Mouse (Mus musculus) frontal cortex, postnatal 10 days (tissue): ENCODE measurements around the gene Tssk2.

Source experiments
- DNase-seq, 2 experiments: peaks; one replicate each; pipeline ENCODE4 v3.0.0; 2022; ENCODE audit warnings: low spot score in 2 of 2, mixed read lengths in 1 of 2

Gene Tssk2

DNA sequence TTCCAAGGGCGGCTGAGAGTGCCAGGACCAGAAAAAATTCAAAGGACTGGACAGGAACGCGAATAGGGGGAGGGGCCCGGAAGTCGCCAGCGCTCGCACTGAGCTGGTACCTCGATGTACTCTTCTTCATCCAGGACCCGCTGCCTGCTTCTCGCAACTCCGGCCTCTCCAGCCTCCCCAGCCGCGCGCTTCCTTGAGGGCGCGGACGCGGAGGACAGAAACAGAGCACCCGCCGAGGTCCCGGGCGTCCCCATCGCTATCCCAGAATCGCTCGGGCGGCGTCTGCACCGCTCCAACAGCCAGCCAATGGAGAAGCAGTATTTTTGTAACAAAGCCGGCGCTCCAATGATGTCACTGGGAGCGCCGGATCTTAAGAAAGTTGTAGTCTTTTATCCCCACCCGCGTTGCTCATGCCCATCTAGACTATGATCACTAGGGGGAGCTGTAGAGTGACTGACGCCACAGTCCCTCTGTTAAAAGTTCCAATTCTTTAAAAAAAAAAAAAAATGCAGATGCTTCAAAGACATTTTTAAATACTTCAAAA lies 12.7 kb downstream of the Tssk2 start, which contains the start of gene Ess2:
Ess2 (minus strand) TSS at position 297 of the 544 bp plus-strand sequence.
- DNase-seq, result peak; percentile 90

DNA sequence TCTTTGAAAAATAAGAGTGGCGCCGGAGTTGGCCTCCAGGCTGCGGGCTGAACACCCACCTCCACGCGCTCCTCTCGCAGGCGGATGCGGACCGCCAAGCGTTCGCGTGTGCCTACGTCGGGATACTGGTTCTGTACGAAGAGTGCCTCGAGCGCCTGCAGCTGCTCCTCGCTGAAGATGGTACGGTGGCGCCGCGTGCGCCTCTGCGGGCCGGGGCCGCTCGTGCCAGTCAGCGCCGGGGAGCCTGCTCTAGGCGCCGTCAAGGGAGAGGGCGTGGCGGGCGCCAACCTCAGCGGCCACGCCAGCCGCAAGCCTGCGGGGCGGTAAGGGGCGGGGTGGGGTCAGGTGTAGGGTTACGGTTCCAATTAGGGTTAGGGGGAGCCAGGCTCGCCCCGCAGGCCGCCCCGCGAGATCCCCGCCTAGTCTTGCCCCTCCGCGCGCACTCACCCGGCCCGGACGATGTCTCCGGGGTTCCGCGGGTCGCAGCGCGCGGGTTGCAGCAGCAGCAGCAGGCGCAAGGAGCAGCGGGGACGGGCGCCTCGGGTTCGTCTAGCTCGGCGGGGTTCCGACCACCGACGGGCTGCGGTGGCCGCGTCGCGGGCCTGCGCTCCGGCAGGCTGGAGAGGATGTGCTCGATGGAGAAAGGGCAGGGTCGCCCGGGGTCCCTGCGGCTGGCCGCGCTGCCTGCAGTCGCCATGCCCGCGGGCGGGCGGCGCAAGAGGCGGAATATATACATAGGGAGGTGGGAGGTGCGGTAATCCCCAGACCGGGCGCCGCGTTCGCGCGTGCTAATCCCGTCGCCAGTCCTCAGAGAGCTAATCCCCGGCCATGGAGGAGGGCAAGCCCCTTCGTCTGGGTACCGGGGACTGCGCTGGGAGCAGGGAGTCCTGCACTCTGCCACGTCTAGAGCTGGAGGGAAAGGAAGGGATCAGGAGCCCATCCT lies 16.1 kb downstream of the Tssk2 start, which contains the start of gene Gsc2:
Gsc2 (minus strand) TSS at position 753 of the 943 bp plus-strand sequence.
- DNase-seq, result no peak

DNA sequence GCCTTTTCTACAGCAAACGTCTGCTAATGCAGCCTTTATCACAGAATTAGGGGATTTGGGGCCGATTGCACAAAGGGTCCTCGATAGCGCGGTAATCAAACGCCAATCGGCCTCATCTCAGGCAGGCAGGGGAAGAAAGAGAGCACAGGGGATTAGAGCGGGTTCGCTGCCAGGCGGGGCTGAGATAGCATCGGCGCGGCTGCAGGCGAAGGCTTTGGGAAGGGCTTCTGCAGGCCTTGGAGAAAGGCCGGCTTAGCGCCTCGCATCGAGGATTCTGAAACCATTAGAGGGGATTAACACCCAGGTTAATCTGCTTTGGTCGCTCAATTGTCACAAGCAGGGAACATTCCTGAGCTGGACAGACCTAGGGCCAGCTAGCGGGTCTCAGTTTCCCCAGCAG lies 22.1 kb downstream of the Tssk2 start:
- no peak for DNase-seq

DNA sequence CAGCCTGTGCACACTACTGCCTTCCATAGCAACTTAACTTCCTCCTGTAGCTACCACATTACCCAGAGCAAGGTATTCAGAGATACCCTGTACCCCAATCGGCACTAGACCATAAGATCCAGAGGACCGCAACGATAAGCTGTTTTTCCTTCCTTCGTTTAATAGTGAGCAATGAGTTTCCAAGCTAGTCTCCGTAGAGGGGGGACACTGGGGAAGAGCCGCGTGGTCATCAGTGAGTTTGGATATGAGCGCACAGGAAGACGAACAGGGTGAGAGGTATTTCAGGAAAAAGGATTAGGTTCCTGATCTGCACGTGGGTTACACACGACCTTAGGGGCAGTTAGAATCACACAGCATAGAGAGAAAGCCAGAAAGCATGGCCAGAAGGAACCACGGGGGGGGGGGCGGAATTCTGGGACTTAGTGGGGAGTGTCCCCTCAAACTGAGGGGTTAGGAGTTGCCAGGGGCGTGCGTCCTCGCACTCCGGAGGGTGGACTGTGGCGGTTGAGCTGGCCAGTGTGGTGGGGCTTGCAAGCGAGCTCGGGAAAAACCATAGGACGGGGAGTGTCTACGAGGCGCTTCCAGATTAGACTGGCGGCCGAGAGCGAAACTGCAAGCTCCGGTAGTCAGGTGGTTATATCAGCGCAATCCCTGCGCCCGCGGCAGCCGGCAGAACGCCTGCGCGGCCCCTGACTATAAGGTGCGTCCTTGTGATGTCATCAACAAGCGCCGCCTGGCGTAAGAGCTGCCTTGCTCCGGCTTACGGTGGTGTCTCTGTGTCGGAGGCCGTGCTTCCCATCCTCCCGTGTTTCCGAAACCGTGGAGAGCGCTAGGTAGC lies 23.1 kb downstream of the Tssk2 start:
- DNase-seq, result peak; percentile 93 to 97

DNA sequence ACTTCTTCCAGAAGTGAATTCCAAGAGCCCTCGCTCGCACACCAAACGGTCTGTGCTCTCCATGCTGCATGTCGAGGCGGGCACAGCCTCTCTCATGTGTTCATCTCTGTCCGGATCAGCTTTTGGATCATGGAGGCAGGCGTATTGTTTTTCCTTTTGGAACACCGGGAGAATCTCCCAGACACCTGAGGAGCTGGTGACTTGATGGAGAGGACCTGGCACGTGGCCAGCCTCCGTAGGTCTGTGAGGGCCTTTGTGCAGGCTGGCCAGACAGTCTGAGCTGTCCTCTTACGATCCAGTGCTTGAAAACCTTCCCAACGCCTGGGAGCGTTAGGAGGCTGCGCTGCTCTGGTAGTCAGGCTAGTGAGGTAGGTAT lies 23.7 kb downstream of the Tssk2 start:
- DNase-seq, result no peak

DNA sequence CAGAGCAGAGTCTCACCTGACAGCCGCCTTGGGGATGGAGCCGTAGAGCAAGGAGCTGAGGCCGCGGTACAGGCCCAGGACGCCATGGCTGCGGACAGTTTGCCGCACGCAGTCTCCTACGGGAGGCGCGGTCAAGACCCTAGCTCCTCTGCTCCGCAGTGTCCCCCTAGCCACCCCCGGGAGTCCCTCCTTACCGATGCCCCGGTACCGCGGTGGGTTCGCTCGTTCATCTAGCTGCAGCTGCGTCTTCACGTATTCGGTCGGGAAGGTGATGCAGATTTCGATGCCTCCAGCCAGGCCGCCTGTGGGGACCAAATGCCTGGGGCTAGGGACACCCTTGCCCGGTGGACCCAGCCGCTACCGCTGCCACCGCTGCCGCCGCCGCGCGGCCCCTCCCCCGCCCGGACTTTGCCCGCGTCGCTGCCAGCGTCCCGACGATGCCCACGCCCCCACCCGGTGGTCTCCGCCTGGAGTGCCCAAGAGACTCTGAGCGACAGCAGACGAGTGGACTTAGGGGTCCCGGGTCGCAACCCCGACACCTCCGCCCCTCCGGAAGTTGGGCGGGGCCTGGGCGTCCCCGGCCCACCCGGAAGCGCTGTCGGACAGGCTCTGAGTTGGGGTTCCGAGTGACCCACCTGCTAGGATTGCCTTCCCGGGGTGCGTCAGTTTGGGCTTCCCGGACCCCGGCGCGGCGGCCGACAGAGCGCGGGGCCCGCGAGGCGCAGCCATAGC lies 29.1 kb downstream of the Tssk2 start:
- peak in 1 of 2 experiments; percentile 41 for DNase-seq

DNA sequence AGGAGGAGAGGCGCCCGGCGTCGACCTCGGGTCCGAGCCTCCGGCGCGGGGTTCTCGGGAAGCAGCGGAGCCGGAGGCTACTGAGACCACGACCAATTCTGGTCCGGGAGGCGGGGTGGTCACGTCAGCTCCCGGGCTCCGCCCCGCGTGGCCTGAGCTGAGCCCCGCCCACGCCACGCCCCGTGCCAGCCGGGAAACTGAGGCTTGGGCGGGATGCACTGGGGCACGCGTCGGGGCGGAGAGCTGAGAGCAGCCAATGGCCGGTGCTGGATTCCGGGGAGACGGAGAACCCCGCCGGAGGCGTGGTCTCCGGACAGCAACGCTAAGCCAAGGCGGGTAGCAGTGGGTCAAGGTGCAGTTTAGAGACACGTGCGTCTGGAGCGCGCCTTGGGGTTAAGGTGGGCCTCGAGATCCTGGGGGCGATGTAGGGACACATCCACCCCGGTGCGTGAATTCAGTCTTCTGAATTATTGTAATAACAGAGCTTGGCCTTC lies 29.7 kb downstream of the Tssk2 start, which contains the start of gene Slc25a1:
Slc25a1 (minus strand) TSS at position 133 of the 494 bp plus-strand sequence.
- DNase-seq, result peak; percentile 76 to 86

DNA sequence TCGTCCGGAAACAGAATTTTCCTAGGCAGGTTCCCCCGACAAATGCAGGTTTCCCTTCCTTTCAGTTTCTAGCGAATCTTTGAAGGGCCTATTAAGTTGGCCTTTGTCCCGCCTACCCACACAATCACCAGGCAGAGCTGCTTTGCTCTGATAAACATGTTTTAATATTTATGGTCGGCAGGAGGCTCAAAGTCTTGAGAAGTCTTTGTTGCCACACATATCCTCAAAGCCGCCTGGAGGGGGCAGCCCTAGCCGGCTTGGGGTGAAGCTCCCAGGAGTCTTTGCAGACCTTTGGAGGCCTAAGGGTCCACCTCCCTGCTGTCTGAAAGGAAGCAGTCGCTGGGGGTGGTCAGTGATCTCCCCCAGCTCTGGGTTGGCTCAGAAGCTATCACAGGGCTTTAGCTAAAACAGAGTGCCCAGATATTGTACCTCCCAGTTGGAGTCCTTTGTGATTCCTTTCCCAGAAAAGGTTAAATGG lies 30.2 kb downstream of the Tssk2 start:
- peak; percentile 62 to 70 for DNase-seq

DNA sequence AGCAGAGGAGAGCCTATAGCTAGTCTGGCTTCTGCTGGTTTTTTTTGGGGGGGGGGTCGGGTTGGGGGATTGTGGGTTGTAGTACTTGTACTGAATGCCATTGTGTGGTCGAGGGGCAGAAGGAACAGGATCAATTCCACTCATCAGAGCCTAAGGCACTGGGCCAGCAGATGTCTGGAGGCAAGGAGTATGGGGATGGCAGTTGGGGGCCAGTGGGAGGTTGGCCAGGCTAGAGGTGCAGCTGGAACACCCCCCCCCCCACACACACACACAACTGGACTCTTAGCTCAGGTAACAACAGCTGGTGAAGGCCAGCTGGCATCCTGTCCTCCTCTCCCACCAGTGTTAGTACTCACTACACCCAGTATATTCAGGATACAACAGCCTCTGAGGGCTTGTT lies 30.8 kb downstream of the Tssk2 start:
- DNase-seq, result no peak

DNA sequence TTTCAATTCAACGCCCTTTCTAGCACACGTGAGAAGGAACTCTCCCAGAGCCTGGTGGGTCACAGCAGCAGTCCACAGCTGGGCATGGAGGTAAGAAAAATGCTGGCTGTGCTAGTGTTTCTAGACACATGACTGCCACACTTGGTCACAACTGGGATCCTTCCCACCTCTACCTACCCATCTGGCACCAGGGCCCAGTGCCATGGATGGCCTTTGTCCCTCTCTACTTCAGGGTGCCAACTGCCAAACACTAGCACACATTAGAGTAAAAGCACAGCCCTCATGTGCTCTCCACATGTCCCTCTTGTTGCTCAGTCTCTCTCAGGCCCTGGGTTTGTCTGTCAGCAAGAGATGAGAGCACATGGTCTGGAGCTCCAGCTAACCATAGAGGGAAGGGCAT lies 31.2 kb downstream of the Tssk2 start:
- DNase-seq, result no peak

DNA sequence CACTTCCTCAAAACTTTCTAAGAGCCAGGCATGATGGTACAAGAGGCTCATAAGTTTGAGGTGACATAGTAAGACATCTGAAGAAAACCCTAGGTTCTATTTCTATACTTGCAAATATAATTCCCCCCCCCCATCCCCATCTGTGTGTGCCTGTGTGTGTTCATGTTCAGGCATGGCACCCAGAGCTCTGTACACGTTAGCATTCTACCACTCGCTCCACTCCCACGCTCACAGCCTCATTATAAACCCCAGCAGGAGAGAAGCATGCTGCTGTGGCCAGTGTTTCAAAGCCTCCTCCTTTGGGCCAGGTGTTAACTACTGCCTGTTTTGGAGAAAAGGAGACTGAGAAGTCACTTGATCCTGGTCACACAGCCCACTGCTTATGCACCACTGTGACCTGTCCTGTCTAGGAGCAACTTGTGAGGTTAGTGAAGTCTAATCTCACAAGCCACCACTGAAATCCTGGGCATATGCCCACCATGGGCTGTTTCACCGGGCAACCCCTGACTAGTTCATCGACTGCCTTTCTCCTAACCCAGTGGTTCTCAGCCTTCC lies 33.5 kb downstream of the Tssk2 start:
- no peak for DNase-seq

DNA sequence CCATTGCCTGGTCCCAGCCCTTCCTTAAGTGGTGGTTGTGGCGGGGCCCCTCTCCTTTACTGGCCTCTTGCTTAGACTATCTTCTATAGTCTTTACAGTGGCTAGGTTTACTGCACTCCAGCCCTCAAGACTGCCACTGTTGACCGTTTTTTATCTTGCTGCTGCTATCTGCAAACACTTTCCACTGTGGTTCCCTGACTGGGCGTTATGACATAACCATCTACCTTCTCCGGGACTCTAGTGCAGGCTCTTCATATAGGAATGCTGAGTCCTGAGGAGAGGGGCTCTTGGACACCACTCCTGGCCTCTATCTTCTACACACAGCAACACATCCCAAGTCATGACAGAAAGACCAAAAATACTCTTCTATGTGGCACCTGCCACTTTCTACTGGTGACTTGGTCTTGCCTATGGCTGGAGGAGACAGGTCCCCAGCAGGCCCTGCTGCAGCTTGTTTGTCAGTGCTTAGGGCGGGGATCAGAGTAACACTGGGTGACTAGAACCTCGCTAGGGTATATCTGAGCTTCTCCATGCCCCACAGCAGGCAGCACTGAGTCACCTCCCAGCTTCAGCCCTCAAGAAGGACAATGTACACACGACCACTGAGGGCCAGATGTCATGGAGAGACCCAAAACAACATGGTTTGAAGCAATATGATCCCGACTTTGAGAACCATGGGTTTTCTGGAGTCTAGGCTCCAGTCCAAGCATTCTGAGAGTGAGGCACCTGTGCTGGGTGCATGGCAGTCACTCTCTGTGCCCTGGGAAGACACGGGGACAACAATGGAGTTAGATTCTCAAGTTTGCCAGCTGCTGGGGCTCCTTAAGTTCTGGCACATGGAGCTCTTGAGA lies 35.4 kb downstream of the Tssk2 start:
- no peak for DNase-seq

DNA sequence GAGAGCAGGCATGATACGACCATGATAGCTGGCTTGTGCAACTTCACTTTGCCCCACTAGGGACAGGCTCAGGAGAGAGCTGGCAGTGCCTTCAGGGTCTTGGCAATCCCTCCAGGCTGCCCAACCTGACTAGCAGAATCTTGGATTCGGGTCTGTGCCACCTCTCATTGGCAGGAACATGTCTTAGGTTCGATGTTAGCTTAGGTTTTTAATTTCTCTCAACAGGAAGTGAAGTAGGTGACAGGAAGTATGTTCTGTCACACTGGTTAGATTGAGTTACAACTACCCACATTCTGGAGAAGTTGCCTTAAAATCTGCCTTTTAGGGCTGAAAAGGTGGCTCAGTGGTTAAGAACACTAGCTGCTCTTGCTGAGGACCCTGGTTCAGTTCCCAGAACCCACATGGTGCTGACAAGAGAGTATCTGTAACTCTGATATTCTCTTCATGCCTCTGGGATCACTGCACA lies 36.0 kb downstream of the Tssk2 start:
- no peak for DNase-seq

DNA sequence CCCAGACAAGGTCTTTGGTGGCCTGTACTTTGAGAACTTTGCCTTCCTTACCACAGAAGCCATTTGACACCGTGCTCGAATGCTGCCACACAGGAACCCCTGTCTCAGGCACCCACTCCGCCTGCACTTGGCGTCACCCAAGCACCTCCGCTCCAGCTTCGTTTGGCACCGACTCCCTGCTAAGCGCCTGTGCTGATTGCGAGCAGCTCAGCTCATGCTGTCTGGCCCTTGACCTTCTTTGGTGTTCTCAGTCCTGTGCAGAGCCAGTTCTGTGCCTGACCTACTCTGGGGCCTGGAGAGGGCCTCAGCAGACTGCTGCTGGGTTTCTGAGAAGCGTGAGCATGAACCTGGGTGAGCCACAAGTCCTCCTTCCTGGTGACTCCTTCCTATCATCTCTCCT lies 38.3 kb downstream of the Tssk2 start:
- DNase-seq, result no peak

DNA sequence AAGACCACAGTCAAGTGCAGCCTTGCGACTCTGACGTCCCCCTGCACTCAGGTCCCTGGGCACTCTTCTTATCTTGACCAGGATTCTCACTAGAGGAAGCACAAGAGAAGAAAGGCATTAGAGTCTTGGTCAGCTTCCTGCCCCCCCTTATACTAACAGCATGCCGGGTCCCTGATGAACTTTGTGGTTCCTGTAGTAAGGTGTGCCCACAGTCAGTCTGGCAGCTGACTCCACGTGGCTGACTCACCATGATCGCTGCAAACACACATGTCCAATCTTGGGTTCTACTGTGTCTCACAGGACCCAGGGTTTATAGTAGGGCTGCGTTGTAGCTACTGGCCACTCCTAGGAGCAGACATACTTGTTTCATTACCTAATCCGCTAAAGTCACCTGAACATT lies 39.8 kb downstream of the Tssk2 start:
- DNase-seq, result no peak

DNA sequence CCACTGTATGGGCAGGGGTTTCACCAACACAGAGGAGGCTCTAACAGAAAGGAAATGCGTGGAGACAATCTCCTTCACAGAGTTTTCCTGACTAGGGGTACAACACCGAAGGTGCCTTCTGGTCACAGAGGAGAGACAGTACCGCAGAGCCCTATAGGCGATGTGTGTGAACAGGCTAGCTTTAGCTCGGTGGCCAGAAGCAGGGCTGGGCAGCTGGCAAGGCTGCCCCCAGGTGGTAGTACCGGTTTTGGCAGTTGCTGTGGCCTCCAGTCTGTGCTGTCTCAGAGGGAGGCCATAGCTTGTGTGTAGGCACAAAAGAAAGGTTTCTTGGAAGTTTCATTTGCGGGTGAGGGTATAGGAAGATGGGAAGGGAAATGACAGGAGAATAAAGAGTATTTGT lies 40.4 kb downstream of the Tssk2 start:
- no peak for DNase-seq

DNA sequence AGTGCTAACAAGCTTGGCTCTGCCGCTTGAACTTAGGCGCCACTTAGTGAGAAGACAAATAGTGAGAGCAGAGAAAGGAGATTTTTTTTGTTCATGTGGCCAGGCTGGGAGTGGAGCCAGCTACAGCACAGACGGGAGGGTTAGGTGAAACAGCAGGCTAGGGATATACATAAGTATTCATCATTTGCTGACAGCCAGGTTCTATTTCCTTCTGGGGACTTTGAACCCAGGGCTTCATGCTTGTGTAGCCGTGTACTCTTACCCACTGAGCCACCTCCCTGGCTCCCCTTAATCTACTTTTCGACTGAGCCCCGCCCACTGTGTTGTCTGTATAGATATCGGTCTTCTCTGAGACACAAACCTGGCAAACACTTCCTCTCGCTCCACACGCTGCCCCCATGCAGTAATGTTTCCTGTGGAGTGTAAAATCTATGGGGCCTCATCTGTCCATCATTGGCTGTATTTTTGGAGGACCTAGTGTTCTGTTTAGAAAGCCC lies 40.9 kb downstream of the Tssk2 start:
- no peak for DNase-seq

DNA sequence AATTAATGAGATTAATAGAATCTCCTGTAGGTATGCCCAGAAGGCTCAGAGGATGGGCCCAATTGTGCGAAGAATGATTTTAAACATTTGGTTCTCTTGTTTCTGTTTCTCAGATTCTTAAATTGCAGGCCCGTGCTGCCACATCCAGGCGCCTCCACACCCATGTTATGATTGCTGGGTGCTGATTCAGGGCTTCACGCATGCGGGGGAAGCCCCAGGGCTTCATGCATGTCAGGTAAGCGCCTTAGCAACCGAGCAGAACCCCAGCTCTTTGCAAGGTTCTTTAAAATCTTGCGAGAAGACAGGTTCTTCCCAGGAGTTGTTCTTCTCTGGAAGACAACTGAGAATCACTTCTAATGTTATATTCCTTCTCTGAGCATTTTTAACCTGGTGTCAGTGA lies 45.0 kb downstream of the Tssk2 start:
- no peak for DNase-seq

DNA sequence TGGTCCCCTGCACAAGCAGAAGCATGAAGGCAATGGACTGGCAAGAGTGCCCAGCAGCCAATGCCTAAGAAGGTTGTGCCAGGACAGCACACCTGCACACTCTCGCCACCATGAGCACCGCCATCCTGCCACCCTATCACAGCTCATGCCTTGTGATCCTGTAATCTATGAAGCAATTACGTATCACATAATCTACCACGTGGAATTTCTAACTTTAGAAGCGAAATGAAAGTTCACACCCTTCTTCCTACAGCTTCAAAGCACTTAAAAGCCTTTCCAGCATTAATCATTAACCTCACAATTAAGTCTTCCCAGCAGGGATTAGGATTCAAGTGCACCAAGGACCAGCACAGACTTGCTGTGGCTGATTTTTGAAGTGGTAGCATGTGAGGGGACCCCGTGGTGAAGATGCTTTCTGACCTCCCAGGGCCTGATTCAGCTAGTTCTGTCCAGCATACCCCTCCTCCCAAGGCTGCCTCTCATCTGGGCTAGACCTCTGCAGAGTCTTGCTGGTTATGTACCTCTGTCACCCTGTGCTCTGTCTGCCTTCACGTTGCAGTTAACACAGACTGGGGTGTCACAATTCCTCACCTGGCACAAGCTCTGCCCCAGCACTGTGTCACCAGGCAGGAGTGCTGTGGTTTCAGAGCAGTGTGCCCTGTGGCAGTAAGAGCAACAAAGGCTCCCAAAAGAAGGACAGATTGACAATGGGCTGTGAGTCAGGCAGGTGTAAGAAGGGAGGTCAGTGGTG lies 46.8 kb downstream of the Tssk2 start:
- DNase-seq, result no peak
